Mouse (Mus musculus) liver, embryonic 14.5 days (tissue): ENCODE measurements around the gene Tmem198. TPM values are rescaled to one million over a fixed set of nuclear protein-coding genes. Genes with fewer than 3 reads are reported as not detected.
A peak's percentile ranks its signal among the peaks of the same experiment; 100 is the strongest.

Source experiments
- ATAC-seq: fragments of 200-750 bp; cut with Nextera tagmentation; 2 replicates; pipeline ENCODE4 v1.8.0; 2017; ENCODE audit warnings: moderate number of reproducible peaks, mild to moderate bottlenecking, moderate library complexity; ENCODE audit not compliant: insufficient read depth
- DNase-seq, 3 experiments: peaks; one replicate each; pipeline ENCODE4 v3.0.0-alpha.2; 2012 to 2013; ENCODE audit warnings: low read depth in 3 of 3, low spot score in 3 of 3
- H3K27ac ChIP-seq: fragments of 300-500 bp; sonication (generic); 2 replicates; pipeline ENCODE4 v1.5.1; 2014; ENCODE audit warnings: moderate library complexity, mild to moderate bottlenecking, control low read depth, inconsistent platforms
- H3K27me3 ChIP-seq: fragments of 300-500 bp; sonication (generic); 2 replicates; pipeline ENCODE4 v1.6.1; 2014; ENCODE audit warnings: mild to moderate bottlenecking, low read length, moderate library complexity; ENCODE audit not compliant: control insufficient read depth, insufficient read depth
- H3K36me3 ChIP-seq: fragments of 300-500 bp; sonication (generic); replicated peaks from 2 replicates; pipeline ENCODE4 v1.6.1; 2014; ENCODE audit warnings: low read depth; ENCODE audit not compliant: control insufficient read depth, insufficient read depth
- H3K4me1 ChIP-seq, 2 experiments: fragments of 200-500 bp in 1 of 2; fragments of 300-500 bp in 1 of 2; sonication (generic) in 1 of 2; replicated peaks; 2 replicates each; pipeline ENCODE4 v1.6.1; 2012 to 2014; ENCODE audit warnings: antibody characterized with exemption in 1 of 2, inconsistent platforms in 1 of 2, low read length in 1 of 2; ENCODE audit not compliant: control insufficient read depth in 2 of 2, insufficient read depth in 2 of 2
- H3K4me2 ChIP-seq: fragments of 300-500 bp; sonication (generic); 2 replicates; pipeline ENCODE4 v1.6.1; 2014; ENCODE audit warnings: low read depth, mild to moderate bottlenecking, control low read depth, moderate library complexity
- H3K4me3 ChIP-seq, 2 experiments: fragments of 200-500 bp in 1 of 2; fragments of 300-500 bp in 1 of 2; sonication (generic) in 1 of 2; 2 replicates each; pipeline ENCODE4 v1.5.1; 2012 to 2014; ENCODE audit warnings: low read depth in 2 of 2, low read length in 2 of 2, mild to moderate bottlenecking in 2 of 2, control low read depth in 1 of 2, inconsistent platforms in 1 of 2, moderate library complexity in 1 of 2; ENCODE audit not compliant: insufficient read depth in 1 of 2
- H3K9ac ChIP-seq: fragments of 300-500 bp; sonication (generic); replicated peaks from 2 replicates; pipeline ENCODE4 v1.6.1; 2014; ENCODE audit warnings: mild to moderate bottlenecking, control low read depth, moderate library complexity
- H3K9me3 ChIP-seq: fragments of 300-500 bp; sonication (generic); 2 replicates; pipeline ENCODE4 v1.6.1; 2016; ENCODE audit warnings: low read length, mixed read lengths; ENCODE audit not compliant: control insufficient read depth
- CTCF ChIP-seq: IDR thresholded peaks from 2 replicates; pipeline ENCODE4 v1.5.1; 2016; ENCODE audit warnings: antibody characterized with exemption, low read depth, control low read depth
- EP300 ChIP-seq: IDR thresholded peaks from 2 replicates; pipeline ENCODE4 v1.6.1; 2016; ENCODE audit warnings: antibody characterized with exemption, low read depth
- WGBS: fragments of 180-500 bp; shearing (Covaris S2); extraction: QIAGEN DNeasy Blood & Tissue Kit; methylation state at CpG from one replicate; pipeline ENCODE4 v1.1.7; 2014; ENCODE audit not compliant: insufficient replicate concordance; 5-methylcytosine and 5-hydroxymethylcytosine counted together
- polyA plus RNA-seq, 2 experiments: library from polyadenylated mRNA; depleted of rRNA in 1 of 2; stranded (reverse) in 1 of 2; unstranded in 1 of 2; fragments of >200 nt; fragmentation: Nextera tagmentation in 1 of 2; extraction: Ambion mirVana in 1 of 2; gene quantifications; 2 replicates each; pipeline versions ENCODE4 v1.2.1 to v1.2.3; 2012 to 2014

The Tmem198 gene
- polyA plus RNA-seq, 2 experiments, result 0.09 to 0.13 TPM

DNA sequence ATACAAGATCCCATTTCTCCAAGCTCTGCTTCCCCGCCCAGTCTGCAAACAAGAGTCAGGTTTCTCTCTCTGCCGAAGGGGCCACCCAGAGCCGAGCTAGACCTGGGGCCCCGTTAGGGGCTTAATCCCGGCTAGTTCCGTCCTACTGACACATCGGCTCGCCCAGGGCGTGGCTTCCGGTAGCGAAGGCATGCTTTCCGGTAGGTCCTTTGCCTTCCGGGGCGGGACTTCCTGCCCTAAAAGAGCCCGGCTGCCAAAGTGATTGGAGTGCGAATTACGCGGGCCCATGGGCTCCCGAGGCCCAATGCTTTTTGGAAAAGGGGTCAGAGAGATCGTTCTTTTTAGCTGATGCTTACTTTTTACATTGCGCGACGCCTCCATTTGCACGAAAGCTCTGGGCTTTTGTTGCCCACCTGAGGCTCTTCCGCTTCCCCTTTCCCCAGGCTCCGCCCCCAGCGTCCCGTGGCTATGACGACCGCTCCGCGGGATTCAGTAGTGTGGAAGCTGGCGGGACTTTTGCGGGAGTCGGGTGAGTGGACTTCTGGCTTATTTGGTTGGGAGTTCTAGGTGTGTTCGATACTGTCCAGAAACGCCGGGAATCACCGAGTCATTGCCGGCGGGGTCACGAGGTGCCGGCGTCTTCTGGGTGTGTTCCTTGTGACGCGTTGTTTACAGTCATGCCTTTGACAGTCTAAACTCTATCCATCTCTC is 42.1 kb downstream of the Tmem198 start, which contains the start of gene Stk11ip:
Stk11ip (plus strand) TSS at position 209 of the 711 bp plus-strand sequence.
- peak within 1 kb of the TSS; percentile 70 for H3K9ac ChIP-seq
- peak within 1 kb of the TSS; percentile 87 for H3K4me2 ChIP-seq
- peak within 1 kb of the TSS; percentile 77 for H3K27ac ChIP-seq
- no peaks in the 10 kb centered on the region for H3K27me3 ChIP-seq
- peaks cover 7 to 9% of the 10 kb centered on the region in 2 experiments; a peak in 3 of 4 replicates for H3K4me1 ChIP-seq
- under 1% methylated on average over 46 of the region's 46 CpGs for WGBS
- DNase-seq (peak; percentile 84 to 90 (median 87)), ATAC-seq (peak; percentile 96)
- H3K36me3 ChIP-seq, result no peaks in the 10 kb centered on the region
- peak within 1 kb of the TSS; percentile 89 to 90 for H3K4me3 ChIP-seq
- no peaks in the 10 kb centered on the region for H3K9me3 ChIP-seq
- TF ChIP-seq EP300, result no peak
- no peak for TF ChIP-seq CTCF

GRCm38 (mm10) chr1:75524679-75525078 is 45.3 kb downstream of the Tmem198 start:
- TF ChIP-seq EP300 (no peak), CTCF (no peak)
- DNase-seq (no peak), ATAC-seq (no peak)
- Histone ChIP-seq H3K4me2 (no peak overlapping the region), H3K36me3 (no peaks in the 10 kb centered on the region), H3K27ac (no peak overlapping the region), H3K4me1 (peaks cover 7 to 9% of the 10 kb centered on the region in 2 experiments; a peak in 3 of 4 replicates), H3K4me3 (no peak overlapping the region), H3K27me3 (no peaks in the 10 kb centered on the region), H3K9me3 (no peaks in the 10 kb centered on the region), H3K9ac (no peak overlapping the region)
- whole genome bisulfite sequencing, result 68% methylated on average over 7 of the region's 7 CpGs

GRCm38 (mm10) chr1:75530546-75530945 is 51.2 kb downstream of the Tmem198 start:
- no peaks in the 10 kb centered on the region for H3K36me3 ChIP-seq

DNA sequence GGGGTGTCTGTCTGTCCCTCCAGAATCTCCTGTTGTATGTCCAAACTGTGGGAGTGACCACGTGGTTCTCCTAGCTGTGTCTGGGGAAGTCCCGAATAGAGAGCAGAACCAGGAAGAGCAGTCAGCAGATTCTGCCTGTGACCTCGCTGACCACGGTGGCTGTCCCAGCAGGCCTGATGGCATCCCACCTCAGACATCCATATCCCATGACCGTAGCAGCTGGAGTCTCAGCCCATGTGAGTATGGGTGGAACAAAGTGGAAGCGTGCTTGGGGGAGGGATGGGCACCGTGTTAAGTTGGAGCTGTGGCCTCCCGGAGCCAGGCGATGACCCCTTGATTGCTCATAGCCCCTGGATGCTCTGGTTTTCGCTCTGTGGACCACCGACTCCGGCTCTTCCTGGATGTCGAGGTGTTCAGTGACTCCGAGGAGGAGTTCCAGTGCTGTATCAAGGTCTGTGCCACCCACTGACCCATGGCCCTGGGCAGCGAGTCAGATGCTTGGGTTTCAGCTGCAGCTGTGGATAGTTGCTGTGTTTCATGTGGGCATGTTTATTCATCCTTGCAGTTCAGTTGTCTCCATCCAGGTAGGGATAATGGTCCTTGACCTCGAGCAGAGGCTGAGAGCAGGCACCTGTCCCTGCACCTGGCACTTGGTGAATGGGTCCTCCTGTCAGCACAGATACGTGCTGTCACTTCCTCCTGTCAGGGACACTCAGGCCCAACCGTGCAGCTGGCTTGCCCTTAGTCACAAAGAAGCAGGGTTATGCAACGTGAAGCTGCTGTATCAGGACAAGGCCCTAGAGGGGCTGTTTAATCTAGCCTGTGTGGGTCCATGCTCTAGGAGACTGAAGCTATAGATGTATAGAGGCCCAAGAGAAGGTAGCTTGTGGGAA is 53.2 kb downstream of the Tmem198 start:
- no peak overlapping the region for H3K4me2 ChIP-seq
- H3K9me3 ChIP-seq, result no peaks in the 10 kb centered on the region
- H3K4me3 ChIP-seq, result no peak overlapping the region
- TF ChIP-seq EP300 (no peak), CTCF (no peak)
- H3K36me3 ChIP-seq, result no peaks in the 10 kb centered on the region
- no peaks in the 10 kb centered on the region for H3K4me1 ChIP-seq
- H3K9ac ChIP-seq, result no peak overlapping the region
- 73% methylated on average over 19 of the region's 19 CpGs for WGBS
- DNase-seq (no peak), ATAC-seq (no peak)
- H3K27ac ChIP-seq, result no peak overlapping the region
- no peaks in the 10 kb centered on the region for H3K27me3 ChIP-seq

More at GRCm38 (mm10) chr1:75530546-75530945, 51.2 kb downstream of the Tmem198 start:
- DNase-seq, result no peak
- Histone ChIP-seq H3K9me3 (no peaks in the 10 kb centered on the region), H3K9ac (no peak overlapping the region), H3K4me2 (no peak overlapping the region), H3K27ac (no peak overlapping the region), H3K27me3 (no peaks in the 10 kb centered on the region), H3K4me3 (no peak overlapping the region), H3K4me1 (no peaks in the 10 kb centered on the region)
- WGBS, result 63% methylated on average over 4 of the region's 4 CpGs
- TF ChIP-seq EP300 (no peak), CTCF (no peak)
- no peak for ATAC-seq
